Mouse (Mus musculus) R1 (cell line): ENCODE measurements around the gene Palld.

Source experiments
- DNase-seq: peaks from one replicate; pipeline ENCODE4 v3.0.0-alpha.2; 2018; ENCODE audit warnings: low read depth, low spot score

Gene Palld

DNA sequence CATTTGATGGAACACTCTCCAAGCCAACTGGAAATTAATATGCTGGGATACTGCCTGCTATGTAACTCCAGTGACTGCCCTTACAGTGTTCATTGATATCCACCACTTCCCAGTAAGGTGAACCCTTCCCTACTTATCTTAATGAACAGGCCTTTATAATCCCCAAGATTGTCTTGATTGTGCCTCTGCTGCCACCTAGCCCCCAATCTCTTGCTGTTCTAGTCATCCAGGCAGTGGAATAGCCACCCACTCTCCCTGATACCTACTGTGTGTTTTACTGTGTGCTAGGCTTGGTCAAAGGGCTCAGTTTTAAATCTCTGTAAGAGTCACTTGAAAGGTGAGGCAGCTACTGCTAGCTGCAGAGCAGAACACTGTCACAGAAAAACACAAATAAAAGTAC lies 216.2 kb downstream of the Palld start:
- DNase-seq: peak; percentile 41

DNA sequence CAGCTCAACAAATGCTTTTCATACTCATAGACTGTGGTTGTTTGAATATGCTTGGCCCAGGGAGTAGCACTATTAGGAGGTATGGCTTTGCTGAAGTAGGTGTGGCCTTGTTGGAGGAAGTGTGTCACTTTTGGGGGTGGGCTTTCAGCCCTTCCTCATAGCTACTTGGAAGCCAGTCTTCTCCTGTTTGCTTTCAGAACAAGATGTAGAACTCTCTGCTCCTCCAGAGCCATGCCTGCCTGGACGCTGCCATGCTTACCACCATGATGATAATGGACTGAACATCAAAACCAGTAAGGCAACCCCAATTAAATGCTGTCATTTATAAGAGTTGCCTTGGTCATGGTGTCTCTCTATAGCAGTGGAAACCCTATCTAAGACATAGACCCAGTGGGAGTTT lies 217.2 kb downstream of the Palld start:
- no peak for DNase-seq

DNA sequence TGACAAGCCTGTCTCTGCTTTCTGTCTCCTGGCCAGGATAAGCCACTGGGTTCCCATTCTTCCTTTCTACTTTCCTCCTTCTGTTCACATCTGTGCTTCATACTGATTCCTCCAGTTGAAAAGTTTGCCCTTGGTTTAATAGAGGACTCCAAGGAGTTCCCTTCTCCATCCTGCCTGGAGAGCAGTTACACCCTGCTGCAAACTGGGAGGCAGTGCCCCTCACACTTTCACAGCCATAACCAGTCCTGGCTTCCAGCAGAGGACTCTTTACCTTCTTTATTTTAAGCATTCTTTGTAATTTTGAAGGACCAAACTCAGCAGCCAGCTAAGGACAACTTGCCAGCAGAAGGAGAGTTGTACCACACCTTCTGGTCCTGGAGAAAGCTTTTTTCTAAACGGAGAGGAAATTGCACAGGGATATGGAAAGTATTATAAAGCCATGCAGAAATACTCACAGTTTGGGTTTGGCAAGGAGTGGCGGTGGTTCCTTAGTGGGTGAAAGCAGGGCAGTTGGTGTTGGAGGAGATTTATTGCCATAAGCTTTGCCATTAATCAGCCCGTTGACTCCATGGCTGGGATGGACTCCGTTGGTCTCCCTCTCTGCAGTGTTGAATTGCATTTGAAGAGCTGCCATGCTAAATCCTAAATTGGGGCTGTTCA lies 218.1 kb downstream of the Palld start:
- no peak for DNase-seq

DNA sequence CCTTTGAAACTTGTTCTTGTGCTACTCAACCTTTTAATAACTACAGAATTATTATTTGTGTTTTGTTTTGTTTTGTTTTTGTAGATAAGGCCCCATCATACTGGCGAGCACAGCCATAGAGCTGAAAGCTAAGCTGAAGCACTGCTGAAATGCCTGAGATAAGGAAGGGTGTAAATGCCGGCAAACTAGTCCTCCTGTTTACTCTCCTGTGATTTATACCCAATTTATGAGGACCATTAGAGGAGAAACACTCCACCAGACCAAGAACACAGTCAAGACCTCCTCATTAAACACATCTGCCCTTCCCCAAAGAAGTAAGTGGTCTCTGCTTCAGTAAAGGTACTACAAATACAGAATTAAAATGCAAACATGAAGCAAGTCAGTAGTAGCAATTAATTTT lies 219.6 kb downstream of the Palld start:
- DNase-seq: no peak

DNA sequence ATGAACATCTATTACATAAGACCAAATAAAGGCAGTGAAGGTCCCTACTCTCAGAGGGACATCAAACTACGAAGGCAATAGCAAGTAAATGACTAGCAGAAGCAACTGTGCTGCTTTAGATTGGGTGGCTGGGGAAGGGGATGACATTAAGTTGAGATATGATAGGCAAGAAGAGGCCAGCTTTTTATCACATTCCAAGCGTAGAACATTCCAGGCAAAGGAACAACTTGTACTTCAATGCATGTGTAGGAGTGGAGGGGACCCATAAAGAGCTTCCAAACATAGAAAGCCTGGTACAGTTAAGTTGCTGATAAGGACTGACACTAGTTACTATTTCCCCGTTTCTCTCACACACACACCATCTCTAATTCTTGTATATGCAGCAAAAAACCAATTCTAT lies 221.3 kb downstream of the Palld start:
- no peak for DNase-seq

DNA sequence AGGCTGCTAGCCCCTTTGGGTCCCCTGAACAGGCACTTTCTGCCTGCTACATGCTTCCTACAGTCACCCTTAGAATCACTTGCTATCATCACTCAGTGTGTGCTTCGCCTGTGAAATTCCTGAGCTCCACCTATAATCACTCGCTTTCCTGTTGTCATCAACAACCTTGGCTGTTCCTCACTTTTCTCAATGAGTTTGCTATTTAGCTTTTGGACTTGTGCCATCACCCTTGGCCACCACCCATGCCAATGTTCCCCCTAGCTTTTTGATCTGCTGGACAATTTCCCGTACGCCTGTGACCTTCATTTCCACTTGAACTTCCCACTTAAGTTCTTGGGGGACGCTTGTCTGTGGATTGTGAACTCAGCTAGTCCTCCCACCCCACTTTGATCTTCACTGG lies 225.3 kb downstream of the Palld start:
- DNase-seq: no peak

DNA sequence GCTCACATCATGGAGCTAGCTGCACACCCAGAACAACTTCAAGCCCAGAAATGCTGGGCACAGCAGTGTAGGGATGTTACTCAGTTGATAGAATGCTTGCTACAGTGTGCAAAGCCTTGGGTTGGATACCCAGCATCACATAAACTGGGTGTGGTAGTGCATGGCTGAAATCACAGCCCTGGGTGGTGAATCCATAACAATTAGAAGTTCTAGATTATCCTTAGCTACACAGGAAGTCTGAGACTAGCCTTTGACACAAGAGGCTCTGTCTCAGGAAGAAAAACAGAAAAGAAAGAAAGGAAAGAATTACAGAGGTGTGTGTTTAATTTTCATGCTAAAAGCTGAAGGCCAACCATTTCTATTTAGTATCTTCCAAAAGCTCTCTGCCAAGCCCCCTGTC lies 231.3 kb downstream of the Palld start:
- DNase-seq: peak; percentile 91

DNA sequence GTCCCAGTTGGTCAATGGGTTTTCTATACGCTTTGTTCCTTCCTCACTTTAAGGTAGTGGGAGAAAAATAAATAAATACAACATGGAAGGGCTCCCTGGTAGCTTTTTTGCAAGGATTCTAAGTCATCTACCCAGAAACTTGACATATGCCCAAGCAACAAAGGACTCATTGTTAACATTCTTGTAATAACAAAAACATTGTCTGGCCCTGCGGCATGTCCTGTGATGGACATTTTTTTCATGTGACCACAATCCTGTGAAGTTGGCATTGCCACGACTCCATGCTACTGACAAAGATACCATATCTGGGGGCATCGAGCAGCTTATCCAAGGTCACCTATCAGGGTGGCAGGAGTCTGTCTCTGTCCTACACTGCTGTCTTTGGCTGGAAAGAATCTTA lies 232.1 kb downstream of the Palld start:
- DNase-seq: no peak

DNA sequence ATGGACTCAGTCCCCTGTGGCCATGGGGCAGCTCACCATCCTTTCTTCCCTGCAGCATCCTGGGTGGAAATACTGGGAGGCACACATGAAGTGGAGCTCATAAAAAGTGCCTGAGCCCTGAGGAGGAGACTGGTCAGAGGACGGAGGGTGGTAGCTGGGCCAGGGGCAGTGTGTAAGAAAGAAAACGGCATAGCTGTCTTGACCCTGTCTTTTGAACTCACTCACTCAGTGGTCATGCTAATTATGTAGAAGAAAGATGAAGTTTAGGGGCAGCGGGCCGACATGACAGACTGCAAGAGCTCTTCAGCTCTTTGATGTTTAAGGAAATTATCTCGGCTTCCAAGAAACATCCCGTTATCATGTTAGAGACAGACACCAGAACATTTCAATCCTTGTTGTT lies 235.6 kb downstream of the Palld start:
- no peak for DNase-seq

DNA sequence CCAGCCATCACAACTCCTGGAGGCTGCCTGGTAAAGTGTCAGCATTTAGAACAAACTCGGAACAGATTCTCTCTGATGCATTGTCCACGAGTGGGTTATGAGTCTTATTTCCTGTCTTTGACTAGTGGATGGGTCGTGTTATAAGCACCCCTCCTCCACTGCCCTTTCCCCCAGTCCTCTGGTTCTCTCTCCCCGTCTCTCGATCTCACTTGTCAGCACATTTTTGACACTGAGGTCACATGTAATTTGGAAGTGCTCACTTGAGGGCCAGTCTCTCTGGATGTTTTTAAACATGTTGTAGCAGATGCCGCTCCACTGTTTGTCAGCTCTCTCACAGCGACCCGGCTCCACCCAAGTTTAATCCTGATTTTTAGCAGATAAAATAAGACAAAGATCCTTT lies 237.5 kb downstream of the Palld start:
- DNase-seq: no peak

DNA sequence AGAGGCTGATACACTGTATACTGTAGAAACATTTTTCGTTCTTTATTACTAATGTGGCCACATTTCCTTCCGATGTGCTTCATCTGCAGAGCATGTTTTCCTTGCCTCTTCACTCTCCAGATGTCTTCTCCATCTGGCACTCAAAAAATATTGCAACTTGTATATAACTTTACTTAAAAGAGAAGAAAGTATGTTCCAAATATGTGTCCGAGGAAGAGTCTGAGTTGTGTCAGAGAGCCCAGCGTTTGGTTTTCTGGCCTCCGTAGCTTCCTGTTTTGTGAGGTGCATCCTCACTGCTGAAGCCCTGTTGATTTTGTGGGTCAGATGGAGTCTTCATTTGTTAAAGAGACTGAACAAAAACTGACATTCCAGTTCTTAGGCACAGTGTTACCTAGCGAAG lies 238.3 kb downstream of the Palld start:
- DNase-seq: no peak

DNA sequence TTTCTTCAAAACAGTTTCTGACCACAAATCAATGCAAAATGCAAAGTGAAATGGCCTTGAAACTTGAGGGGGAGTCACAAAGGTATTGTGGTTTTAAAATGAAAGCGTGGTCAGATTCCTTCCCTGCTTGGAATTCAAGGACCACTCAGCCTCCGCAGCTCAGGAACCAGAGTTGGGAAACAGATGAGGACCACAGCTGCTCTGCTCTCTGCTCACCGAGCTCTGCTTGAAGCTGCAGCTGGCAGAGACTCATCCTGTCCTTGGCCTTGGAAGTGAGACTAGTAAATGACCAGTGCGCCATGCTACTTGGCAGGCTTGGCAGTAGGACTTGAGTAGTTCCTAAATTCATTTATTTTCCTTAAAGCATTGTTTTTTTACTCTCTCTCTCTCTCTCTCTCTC lies 239.7 kb downstream of the Palld start:
- no peak for DNase-seq

DNA sequence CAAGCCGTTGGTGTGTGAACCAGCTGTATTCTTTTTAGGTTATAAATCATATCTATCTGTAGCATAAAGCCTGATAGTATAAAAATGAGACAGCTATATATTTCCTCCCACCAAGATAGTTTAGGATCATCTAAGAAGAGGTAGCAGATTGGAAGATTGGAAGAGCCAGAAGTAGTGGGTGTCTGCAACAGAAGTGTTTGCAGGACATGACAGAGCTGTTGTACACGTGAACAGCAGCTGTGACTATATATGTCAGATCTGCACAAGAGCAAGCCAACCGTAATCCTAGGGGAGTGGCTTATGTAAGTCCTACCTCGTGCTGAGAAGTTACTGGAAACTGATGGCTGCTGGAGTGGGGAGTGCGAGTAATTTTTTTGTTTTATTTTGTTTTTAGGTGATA lies 240.9 kb downstream of the Palld start:
- DNase-seq: no peak

DNA sequence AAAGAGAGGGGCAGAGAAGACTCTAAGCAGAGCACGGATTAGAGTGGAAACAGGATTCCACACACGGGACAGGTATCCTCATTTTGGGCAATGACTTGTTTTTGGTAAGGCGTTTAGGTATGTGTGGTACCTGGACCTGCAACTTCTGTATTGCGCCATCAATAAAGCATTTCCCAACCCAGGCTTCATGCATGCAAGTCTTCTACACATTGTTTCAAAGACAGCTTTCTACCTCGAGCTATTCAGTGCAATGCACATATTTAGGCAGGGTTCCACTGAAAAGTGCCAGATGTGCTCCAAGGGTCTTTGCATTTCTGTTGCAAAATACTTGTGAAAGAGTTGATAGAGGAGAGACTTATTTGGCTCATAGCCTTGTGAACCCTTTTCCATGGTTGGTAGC lies 241.5 kb downstream of the Palld start:
- no peak for DNase-seq

DNA sequence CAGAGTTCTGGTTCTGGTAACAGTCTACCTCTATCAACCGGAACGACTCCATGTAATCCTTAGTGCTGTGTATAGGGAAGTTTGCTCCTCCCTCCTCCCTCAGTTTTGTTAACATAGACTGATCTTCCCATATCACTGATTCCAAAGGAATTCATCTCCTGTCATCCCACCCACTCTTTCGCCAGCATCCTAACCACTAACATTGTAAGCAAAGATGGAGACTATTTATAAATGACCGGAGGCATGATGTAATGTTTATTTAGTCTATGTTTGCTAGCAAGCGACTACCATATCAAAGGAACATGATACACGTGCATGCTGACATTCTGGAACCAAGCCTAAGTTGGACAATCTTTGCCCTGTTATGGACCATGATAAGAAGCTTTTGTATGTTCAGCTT lies 250.5 kb downstream of the Palld start:
- DNase-seq: no peak

DNA sequence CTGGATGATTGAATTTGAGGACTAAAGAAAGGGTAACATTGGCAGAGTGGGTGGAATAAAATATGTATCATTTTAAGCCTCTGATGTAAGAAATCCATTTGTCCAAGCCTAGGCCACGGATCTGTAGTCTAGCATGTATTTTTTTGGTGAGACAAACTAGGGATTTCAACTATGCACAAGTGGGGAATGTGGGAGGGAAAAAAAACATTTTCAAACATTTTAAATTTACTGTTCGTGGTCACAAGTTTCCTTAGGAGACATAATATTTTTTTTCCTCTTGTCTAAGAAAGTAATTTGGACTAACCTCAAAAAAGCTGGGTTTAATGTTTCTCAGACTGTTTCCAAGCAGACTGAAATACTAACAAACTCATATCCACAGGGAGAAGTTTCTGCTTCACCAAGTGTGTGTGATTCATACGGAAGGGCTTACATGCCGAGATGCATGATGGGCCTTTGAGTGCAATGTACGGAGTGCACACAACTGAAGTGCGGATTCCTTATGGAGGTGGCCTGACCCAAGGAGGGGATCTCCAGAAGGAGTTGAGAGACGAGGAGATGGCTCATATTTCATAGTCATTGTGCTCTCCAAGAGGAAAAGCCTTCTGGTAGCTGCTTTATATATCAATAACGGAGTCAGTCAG lies 256.2 kb downstream of the Palld start:
- DNase-seq: no peak

DNA sequence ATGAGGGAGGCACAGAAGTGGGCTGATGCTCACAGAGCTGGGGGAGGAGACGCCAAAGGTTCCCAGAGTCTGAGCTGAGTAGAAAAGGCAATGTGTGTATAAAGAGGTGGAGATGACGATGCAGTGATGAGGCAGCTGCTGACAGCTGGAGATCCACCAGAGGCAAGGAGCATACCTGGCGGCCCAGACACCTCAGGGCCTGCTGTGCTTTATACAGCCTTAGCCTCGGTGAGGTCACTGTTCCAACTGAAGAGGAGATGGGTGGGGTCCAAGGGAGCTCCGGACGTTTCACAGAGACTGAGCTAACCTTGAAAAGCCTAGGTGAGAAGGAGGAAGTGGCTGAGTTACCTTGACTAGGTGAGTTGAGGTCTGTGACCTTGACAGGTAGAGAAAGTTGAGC lies 256.8 kb downstream of the Palld start:
- peak; percentile 39 for DNase-seq

DNA sequence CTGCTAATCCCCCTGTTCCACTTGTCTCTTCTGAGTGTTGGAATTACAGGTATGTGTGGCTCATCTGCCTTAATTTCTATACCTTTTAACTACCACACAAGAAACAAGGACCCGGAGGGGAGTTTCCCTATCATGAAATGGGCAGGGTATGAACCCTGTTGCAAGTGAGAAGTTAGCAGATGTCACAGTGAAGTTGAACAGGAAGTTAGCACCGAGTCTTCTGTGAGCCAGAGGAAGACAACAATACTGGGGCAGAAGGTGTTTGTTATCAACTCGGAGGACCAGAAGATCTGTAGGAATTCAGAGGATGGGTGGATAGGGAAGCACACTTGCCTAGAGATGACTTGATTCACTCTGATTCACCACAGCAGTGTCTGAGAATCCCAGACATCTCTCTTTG lies 259.3 kb downstream of the Palld start:
- no peak for DNase-seq

DNA sequence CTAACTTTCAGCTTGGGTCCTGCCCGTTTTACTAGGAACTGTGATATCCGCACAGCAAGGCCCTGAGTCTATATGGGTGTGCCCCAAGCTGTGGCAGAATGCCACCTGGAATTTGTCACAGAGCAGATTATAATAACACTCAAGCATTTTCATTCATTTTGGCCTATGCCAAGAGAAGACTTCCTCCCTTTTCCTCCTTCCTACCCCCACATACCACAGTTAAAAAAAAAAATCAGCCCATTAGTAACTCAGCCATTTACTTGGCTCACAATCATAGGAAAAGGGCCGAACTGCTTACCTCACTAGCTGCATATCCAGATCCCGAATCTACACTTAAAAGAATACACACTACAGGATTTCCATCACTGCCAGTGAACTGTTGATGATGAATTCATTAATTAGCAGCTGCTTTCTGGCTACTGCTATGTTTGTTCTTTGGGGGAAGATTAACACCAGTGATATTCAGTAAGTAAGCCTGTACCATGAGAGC lies 260.1 kb downstream of the Palld start:
- DNase-seq: no peak

DNA sequence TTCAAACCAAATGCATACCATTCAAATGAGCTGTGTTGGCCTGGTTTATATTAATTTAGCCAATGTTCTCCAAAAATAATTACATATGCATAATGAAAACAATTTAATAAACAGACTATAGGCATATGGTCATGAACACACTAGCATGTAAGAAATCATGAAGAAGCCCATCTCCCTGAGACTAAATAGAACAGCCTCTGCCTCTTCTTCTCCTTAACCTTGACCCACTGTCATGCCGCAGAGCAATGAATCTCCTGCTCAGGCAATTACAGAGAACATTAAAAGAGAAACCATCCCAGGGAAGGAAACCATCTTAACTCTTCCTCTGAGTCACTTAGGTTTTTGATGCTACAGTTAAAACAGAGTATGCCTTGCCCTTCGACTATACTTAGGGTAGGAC lies 262.9 kb downstream of the Palld start:
- DNase-seq: no peak

DNA sequence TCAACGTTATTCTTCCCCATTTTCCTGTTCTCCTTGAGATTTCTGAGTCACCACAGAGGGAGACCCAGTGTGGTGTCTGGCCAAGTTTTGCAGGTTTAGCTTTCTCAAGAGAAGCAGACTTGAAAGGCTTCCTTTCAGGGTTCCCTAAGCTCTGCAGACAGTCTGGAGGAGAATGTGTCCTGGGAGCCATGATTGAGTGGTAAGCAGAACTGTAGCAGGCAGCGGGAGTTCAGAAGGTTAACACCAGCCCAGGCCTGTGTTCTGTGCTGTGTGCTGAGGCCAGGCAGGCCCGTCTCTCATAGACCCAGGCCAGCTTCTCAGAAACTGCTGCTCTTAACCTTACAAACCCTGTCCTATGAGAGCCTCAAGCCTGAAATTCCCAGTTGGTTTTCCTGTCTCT lies 263.5 kb downstream of the Palld start:
- no peak for DNase-seq

DNA sequence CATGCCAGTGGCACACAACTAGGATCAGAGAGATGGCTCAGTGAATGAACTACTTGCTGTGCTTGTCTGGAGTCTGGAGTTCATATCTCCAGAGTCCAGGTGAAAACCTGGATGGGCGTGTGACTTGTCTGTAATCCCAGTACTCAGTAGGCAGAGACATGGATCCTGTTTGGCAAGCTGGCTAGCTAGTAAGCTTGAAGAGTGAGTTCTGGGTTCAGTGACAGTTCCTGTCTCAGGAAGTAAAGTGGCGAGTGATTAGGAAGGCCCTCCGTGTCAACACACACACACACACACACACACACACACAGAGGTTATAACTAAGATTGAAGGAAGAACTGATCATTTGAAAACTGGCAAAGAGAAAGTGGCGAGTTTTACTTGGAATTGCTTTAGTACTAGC lies 264.8 kb downstream of the Palld start:
- DNase-seq: no peak

DNA sequence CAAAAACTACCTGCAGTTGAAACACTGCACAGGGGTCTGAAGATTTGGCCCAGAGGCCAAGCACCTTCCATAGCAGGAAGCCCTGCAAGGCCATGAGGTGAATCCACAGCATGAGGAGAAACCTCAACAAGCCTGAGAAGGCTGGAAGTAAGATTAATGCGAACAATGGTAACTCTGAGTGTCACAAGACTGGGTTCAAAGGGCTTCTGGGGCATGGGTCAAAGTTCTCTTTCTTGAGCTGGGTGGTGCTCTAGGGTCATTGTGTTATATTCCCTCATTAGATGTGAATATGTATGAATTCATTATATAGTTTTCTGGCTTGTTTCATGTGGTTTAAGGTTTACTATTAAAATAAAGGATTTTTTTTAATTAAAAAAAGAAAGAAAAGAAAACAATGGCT lies 267.7 kb downstream of the Palld start:
- no peak for DNase-seq

DNA sequence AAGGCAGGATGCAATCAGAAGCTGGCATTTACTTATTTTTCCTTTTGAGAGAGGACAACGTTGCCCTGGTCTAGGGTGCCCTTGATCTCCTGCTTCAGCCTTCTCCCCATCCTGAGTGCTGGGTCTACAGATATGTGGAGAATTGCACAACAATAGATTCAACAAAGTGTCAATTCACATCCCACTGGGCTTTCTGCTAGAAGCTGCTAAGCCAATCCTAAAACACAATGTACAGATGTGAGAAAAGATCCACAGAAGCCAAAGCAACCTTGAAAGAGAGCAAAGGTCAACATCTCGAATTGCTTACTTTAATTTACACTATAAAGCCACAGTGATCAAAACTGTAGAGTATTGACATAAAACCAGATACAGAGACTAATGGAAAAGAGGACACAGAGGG lies 270.2 kb downstream of the Palld start:
- DNase-seq: peak; percentile 72
